In the genomic region with DNA sequence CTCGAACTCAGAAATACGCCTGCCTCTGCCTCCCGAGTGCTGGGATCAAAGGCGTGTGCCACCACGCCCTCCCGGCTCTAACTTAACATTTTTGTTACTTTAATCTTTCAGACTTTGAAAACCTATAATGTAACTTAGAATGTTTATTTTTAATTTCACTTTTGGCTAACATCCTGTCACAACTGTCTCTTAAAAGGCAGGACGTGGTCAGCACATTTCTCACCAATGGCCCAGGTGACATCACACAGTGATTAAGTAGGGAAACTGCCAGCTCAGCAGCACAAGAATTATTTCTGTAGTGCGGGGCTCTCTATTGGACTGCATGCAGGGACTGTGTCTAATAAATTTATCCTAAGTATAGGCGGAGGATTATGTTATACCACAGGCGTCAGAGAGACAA, we compare ENCODE assay signal across 18 mouse cellular contexts. TPM values are rescaled to one million over a fixed set of nuclear protein-coding genes. Genes with fewer than 3 reads are reported as not detected.
DNase-seq lines count a peak whose midpoint lies in the region; ATAC-seq lines count a peak whose summit lies in the region.
"Had no signal": no experiment of that assay in that cellular context is flagged by ENCODE, and none has a peak within 500 bp of the region (broad histone marks: within the 10 kb centered on the region; RNA-seq: fewer than 3 reads in every experiment).

No protein-coding gene starts in this region.

- no peaks in the 10 kb centered on the region for H3K9me3 ChIP-seq in forebrain, embryonic 13.5 days (replicated peaks)
- H3K9me3 ChIP-seq in forebrain, embryonic 12.5 days: no peaks in the 10 kb centered on the region
- H3K9me3 ChIP-seq in midbrain, embryonic 15.5 days: no peaks in the 10 kb centered on the region
- H3K9me3 ChIP-seq in midbrain, embryonic 11.5 days (ENCODE audit: control insufficient read depth, low read length): no peaks in the 10 kb centered on the region
- H3K9me3 ChIP-seq in hindbrain, embryonic 16.5 days (ENCODE audit: control insufficient read depth, low read length): no peaks in the 10 kb centered on the region
- H3K9me3 ChIP-seq: liver, embryonic 12.5 days had no signal

- WGBS in forebrain, embryonic 13.5 days: 74% methylated on average over 10 of the region's 10 CpGs
- WGBS in forebrain, embryonic 12.5 days: 76% methylated on average over 10 of the region's 10 CpGs
- WGBS in midbrain, embryonic 15.5 days: 67% methylated on average over 10 of the region's 10 CpGs
- WGBS in midbrain, embryonic 11.5 days: 85% methylated on average over 10 of the region's 10 CpGs
- WGBS in hindbrain, embryonic 16.5 days: 64% methylated on average over 10 of the region's 10 CpGs

- H3K4me3 ChIP-seq in forebrain, embryonic 13.5 days: no peak overlapping the region
- no peak overlapping the region for H3K4me3 ChIP-seq in forebrain, embryonic 12.5 days (replicated peaks)
- H3K4me3 ChIP-seq in midbrain, embryonic 15.5 days: no peak overlapping the region
- no peak overlapping the region for H3K4me3 ChIP-seq in midbrain, embryonic 11.5 days (ENCODE audit: low read depth, low read length)
- H3K4me3 ChIP-seq in hindbrain, embryonic 16.5 days (ENCODE audit: low read length): no peak overlapping the region
- H3K4me3 ChIP-seq: liver, embryonic 12.5 days had no signal

- no peak overlapping the region; the same call in 1 of the 2 replicates for H3K27ac ChIP-seq in forebrain, embryonic 13.5 days
- no peak overlapping the region; the same call in 1 of the 2 replicates for H3K27ac ChIP-seq in forebrain, embryonic 12.5 days
- peak overlapping the region; percentile 53; the same call in 1 of the 2 replicates for H3K27ac ChIP-seq in midbrain, embryonic 15.5 days
- H3K27ac ChIP-seq in midbrain, embryonic 11.5 days (ENCODE audit: low read depth, low read length): no peak overlapping the region
- 0 out of 2 replicates have a peak overlapping the region, but pooled peaks have one; percentile 31 for H3K27ac ChIP-seq in hindbrain, embryonic 16.5 days (ENCODE audit: low read depth, low read length)
- H3K27ac ChIP-seq: liver, embryonic 12.5 days had no signal

- peaks cover 48% of the 10 kb centered on the region for H3K4me1 ChIP-seq in forebrain, embryonic 13.5 days
- peaks cover 46% of the 10 kb centered on the region for H3K4me1 ChIP-seq in forebrain, embryonic 12.5 days
- H3K4me1 ChIP-seq in midbrain, embryonic 15.5 days: peaks cover 56% of the 10 kb centered on the region
- peaks cover 26% of the 10 kb centered on the region for H3K4me1 ChIP-seq in midbrain, embryonic 11.5 days (ENCODE audit: control insufficient read depth, insufficient read depth, low read length)
- H3K4me1 ChIP-seq in hindbrain, embryonic 16.5 days (ENCODE audit: control insufficient read depth, insufficient read depth, low read depth, low read length): peaks cover 28% of the 10 kb centered on the region

- H3K36me3 ChIP-seq in forebrain, embryonic 13.5 days (ENCODE audit: poor library complexity, severe bottlenecking): peaks cover 30% of the 10 kb centered on the region
- peaks cover 31% of the 10 kb centered on the region for H3K36me3 ChIP-seq in forebrain, embryonic 12.5 days (replicated peaks)
- no peaks in the 10 kb centered on the region for H3K36me3 ChIP-seq in midbrain, embryonic 15.5 days (replicated peaks)
- peaks cover 14% of the 10 kb centered on the region for H3K36me3 ChIP-seq in midbrain, embryonic 11.5 days (ENCODE audit: control insufficient read depth, insufficient read depth, low read length)
- no peaks in the 10 kb centered on the region for H3K36me3 ChIP-seq in hindbrain, embryonic 16.5 days (ENCODE audit: control insufficient read depth, insufficient read depth, low read length)

- DNase-seq in midbrain, embryonic 11.5 days (ENCODE audit: low spot score, missing footprints): no peak
- DNase-seq in lung, postnatal 14 days: no peak
- no peak for DNase-seq in thymus, postnatal 36 days
- DNase-seq in urinary bladder, postnatal 4 days (ENCODE audit: low spot score in 2 of 2): no peak
- DNase-seq: B cell, adult 2 months; cerebellum, adult 9-11 months; kidney, adult 11 months; kidney, postnatal 14 days; left cerebral cortex, postnatal 4 days; right cerebral cortex, postnatal 25 days had no signal

- ATAC-seq in forebrain, embryonic 13.5 days: no peak
- no peak for ATAC-seq in forebrain, embryonic 12.5 days (ENCODE audit: low FRiP score)
- ATAC-seq in midbrain, embryonic 15.5 days (replicated peaks): peak; percentile 56; the same call in 1 of the 2 replicates
- ATAC-seq in midbrain, embryonic 11.5 days (ENCODE audit: low FRiP score): no peak
- no peak for ATAC-seq in hindbrain, embryonic 16.5 days
- ATAC-seq: liver, embryonic 12.5 days had no signal

- H3K4me2 ChIP-seq in forebrain, embryonic 13.5 days: no peak overlapping the region
- H3K4me2 ChIP-seq in forebrain, embryonic 12.5 days: no peak overlapping the region
- no peak overlapping the region for H3K4me2 ChIP-seq in midbrain, embryonic 15.5 days
- no peak overlapping the region for H3K4me2 ChIP-seq in midbrain, embryonic 11.5 days
- no peak overlapping the region for H3K4me2 ChIP-seq in hindbrain, embryonic 16.5 days (ENCODE audit: low read length)
- H3K4me2 ChIP-seq: liver, embryonic 12.5 days had no signal

- H3K27me3 ChIP-seq in forebrain, embryonic 13.5 days: no peaks in the 10 kb centered on the region
- no peaks in the 10 kb centered on the region for H3K27me3 ChIP-seq in forebrain, embryonic 12.5 days
- H3K27me3 ChIP-seq in midbrain, embryonic 15.5 days (replicated peaks): no peaks in the 10 kb centered on the region
- H3K27me3 ChIP-seq in midbrain, embryonic 11.5 days (ENCODE audit: control insufficient read depth, insufficient read depth, low read length): no peaks in the 10 kb centered on the region
- no peaks in the 10 kb centered on the region for H3K27me3 ChIP-seq in hindbrain, embryonic 16.5 days (replicated peaks; ENCODE audit: control insufficient read depth, insufficient read depth, low read length)
- H3K27me3 ChIP-seq: liver, embryonic 12.5 days had no signal

- H3K9ac ChIP-seq in forebrain, embryonic 13.5 days: peak overlapping the region; percentile 27; the same call in 1 of the 2 replicates
- H3K9ac ChIP-seq in forebrain, embryonic 12.5 days: no peak overlapping the region
- no peak overlapping the region for H3K9ac ChIP-seq in midbrain, embryonic 15.5 days
- H3K9ac ChIP-seq in midbrain, embryonic 11.5 days (ENCODE audit: low read length): no peak overlapping the region
- H3K9ac ChIP-seq in hindbrain, embryonic 16.5 days (ENCODE audit: low read depth, low read length): no peak overlapping the region; the same call in 1 of the 2 replicates
- H3K9ac ChIP-seq: liver, embryonic 12.5 days had no signal

RNA-seq across cellular contexts. Expression of a gene that starts 7.6 kb away (rescaled TPM):
- 182 and 189 TPM in 2 replicates for polyA plus RNA-seq in forebrain, embryonic 13.5 days (2015; fragmentation: Nextera tagmentation; extraction: Ambion mirVana)
- 230 and 251 TPM in 2 replicates for polyA plus RNA-seq in forebrain, embryonic 12.5 days (2016; fragmentation: Nextera tagmentation; extraction: Ambion mirVana)
- polyA plus RNA-seq in midbrain, embryonic 15.5 days (2015; fragmentation: Nextera tagmentation; extraction: Ambion mirVana): 49.0 and 56.9 TPM in 2 replicates
- polyA plus RNA-seq in midbrain, embryonic 11.5 days (2014; fragmentation: Nextera tagmentation; extraction: Ambion mirVana): 214 and 230 TPM in 2 replicates
- polyA plus RNA-seq in hindbrain, embryonic 16.5 days (2015; fragmentation: Nextera tagmentation; extraction: Ambion mirVana): 56.7 and 64.6 TPM in 2 replicates

RNA-seq across cellular contexts. Expression of a gene that starts 26.3 kb away (rescaled TPM):
- 15.1 and 17.0 TPM in 2 replicates for polyA plus RNA-seq in forebrain, embryonic 13.5 days (2015; fragmentation: Nextera tagmentation; extraction: Ambion mirVana)
- polyA plus RNA-seq in forebrain, embryonic 12.5 days (2016; fragmentation: Nextera tagmentation; extraction: Ambion mirVana): 14.7 and 18.2 TPM in 2 replicates
- polyA plus RNA-seq in midbrain, embryonic 15.5 days (2015; fragmentation: Nextera tagmentation; extraction: Ambion mirVana): 64.0 and 65.9 TPM in 2 replicates
- polyA plus RNA-seq in midbrain, embryonic 11.5 days (2014; fragmentation: Nextera tagmentation; extraction: Ambion mirVana): 10.5 and 11.4 TPM in 2 replicates
- 45.1 and 59.4 TPM in 2 replicates for polyA plus RNA-seq in hindbrain, embryonic 16.5 days (2015; fragmentation: Nextera tagmentation; extraction: Ambion mirVana)

RNA-seq across cellular contexts. Expression of a gene that starts 42.6 kb away (rescaled TPM):
- not detected in 2 replicates for polyA plus RNA-seq in forebrain, embryonic 13.5 days (2015; fragmentation: Nextera tagmentation; extraction: Ambion mirVana)
- polyA plus RNA-seq in forebrain, embryonic 12.5 days (2016; fragmentation: Nextera tagmentation; extraction: Ambion mirVana): not detected in 2 replicates
- 0.41 and 0.49 TPM in 2 replicates for polyA plus RNA-seq in midbrain, embryonic 15.5 days (2015; fragmentation: Nextera tagmentation; extraction: Ambion mirVana)
- 0.11 and 0.22 TPM in 2 replicates for polyA plus RNA-seq in midbrain, embryonic 11.5 days (2014; fragmentation: Nextera tagmentation; extraction: Ambion mirVana)
- 0.68 and 0.70 TPM in 2 replicates for polyA plus RNA-seq in hindbrain, embryonic 16.5 days (2015; fragmentation: Nextera tagmentation; extraction: Ambion mirVana)
- polyA plus RNA-seq: heart, postnatal 0 days; liver, embryonic 12.5 days; lung, embryonic 16.5 days; thymus, postnatal 0 days had no signal

RNA-seq across cellular contexts. Expression of a gene that starts 53.2 kb away (rescaled TPM):
- 0.14 and 0.25 TPM in 2 replicates for polyA plus RNA-seq in forebrain, embryonic 13.5 days (2015; fragmentation: Nextera tagmentation; extraction: Ambion mirVana)
- 0.22 and 0.69 TPM in 2 replicates for polyA plus RNA-seq in forebrain, embryonic 12.5 days (2016; fragmentation: Nextera tagmentation; extraction: Ambion mirVana)
- polyA plus RNA-seq in midbrain, embryonic 15.5 days (2015; fragmentation: Nextera tagmentation; extraction: Ambion mirVana): 1.3 and 1.4 TPM in 2 replicates
- 0.37 and 0.38 TPM in 2 replicates for polyA plus RNA-seq in midbrain, embryonic 11.5 days (2014; fragmentation: Nextera tagmentation; extraction: Ambion mirVana)
- polyA plus RNA-seq in hindbrain, embryonic 16.5 days (2015; fragmentation: Nextera tagmentation; extraction: Ambion mirVana): 0.70 and 0.95 TPM in 2 replicates

RNA-seq across cellular contexts. Expression of a gene that starts 58.1 kb away (rescaled TPM):
- polyA plus RNA-seq in forebrain, embryonic 13.5 days (2015; fragmentation: Nextera tagmentation; extraction: Ambion mirVana): 118 and 130 TPM in 2 replicates
- 135 and 138 TPM in 2 replicates for polyA plus RNA-seq in forebrain, embryonic 12.5 days (2016; fragmentation: Nextera tagmentation; extraction: Ambion mirVana)
- polyA plus RNA-seq in midbrain, embryonic 15.5 days (2015; fragmentation: Nextera tagmentation; extraction: Ambion mirVana): 114 and 119 TPM in 2 replicates
- polyA plus RNA-seq in midbrain, embryonic 11.5 days (2014; fragmentation: Nextera tagmentation; extraction: Ambion mirVana): 111 and 113 TPM in 2 replicates
- polyA plus RNA-seq in hindbrain, embryonic 16.5 days (2015; fragmentation: Nextera tagmentation; extraction: Ambion mirVana): 71.7 and 86.2 TPM in 2 replicates

Comparison
In these comparisons a context has a peak if more than half of its experiments do, and no peak if none do; other contexts are left out.
1. H3K27ac ChIP-seq: peak in midbrain, embryonic 15.5 days (single experiment) and hindbrain, embryonic 16.5 days (single experiment); none in forebrain, embryonic 13.5 days (single experiment), forebrain, embryonic 12.5 days (single experiment) and midbrain, embryonic 11.5 days (single experiment).